Mouse (Mus musculus): Measurements from ENCODE around the gene Trim34b. TPM values are rescaled to one million over a fixed set of nuclear protein-coding genes. Genes with fewer than 3 reads are reported as not detected.
"Not testable (repeated sequence)": the region's sequence is repeated elsewhere in the genome, so short reads cannot be mapped to it uniquely, and the experiment has no call there.

Gene Trim34b
- polyA plus RNA-seq (2016; fragmentation: Nextera tagmentation; extraction: Ambion mirVana), result not detected in 2 replicates

- H3K36me3 ChIP-seq; H3K4me3 ChIP-seq; H3K27ac ChIP-seq; DNase-seq (ENCODE audit: low spot score); H3K27me3 ChIP-seq (ENCODE audit: low read depth, poor library complexity, severe bottlenecking); H3K4me1 ChIP-seq; H3K9me3 ChIP-seq (replicated peaks): not testable (repeated sequence)
- WGBS, result 97% methylated on average over 2 of the region's 2 CpGs
Measured at GRCm38 (mm10) chr7:104329171-104329570, at the start of gene Trim34b. Gene Trim34b, plus strand, starts transcription at chr7:104329471.

GRCm38 (mm10) chr7:104287576-104288443, 41.5 kb upstream of the Trim34b start, which contains the start of gene Trim5:
Gene Trim5, minus strand, starts transcription at chr7:104288094.
- not testable (repeated sequence) for H3K27ac ChIP-seq; H3K27me3 ChIP-seq (ENCODE audit: low read depth, poor library complexity, severe bottlenecking); H3K36me3 ChIP-seq; H3K9me3 ChIP-seq (replicated peaks); DNase-seq (ENCODE audit: low spot score); H3K4me3 ChIP-seq; H3K4me1 ChIP-seq
- 43% methylated on average over 14 of the region's 14 CpGs for WGBS

DNA sequence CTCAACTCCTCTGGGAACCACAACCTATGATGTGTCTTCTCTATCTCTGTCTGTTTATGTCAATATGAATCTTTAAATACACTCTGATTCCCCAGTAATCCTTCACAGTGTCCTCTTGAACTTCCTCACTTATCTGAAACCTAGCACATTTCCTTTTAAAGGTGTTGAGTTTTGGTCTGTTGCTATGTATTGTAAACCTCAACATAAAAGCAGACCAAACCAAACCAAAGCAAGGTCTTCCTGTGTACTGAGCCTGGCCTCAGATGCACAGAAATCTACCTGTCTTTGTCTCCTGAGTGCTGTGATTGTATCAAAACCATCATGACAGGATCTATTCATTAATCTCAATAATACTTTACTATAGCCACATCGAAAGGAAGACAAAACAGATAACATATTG, 38.6 kb upstream of the Trim34b start:
- 98% methylated on average over 1 of the region's 1 CpGs for whole genome bisulfite sequencing

DNA sequence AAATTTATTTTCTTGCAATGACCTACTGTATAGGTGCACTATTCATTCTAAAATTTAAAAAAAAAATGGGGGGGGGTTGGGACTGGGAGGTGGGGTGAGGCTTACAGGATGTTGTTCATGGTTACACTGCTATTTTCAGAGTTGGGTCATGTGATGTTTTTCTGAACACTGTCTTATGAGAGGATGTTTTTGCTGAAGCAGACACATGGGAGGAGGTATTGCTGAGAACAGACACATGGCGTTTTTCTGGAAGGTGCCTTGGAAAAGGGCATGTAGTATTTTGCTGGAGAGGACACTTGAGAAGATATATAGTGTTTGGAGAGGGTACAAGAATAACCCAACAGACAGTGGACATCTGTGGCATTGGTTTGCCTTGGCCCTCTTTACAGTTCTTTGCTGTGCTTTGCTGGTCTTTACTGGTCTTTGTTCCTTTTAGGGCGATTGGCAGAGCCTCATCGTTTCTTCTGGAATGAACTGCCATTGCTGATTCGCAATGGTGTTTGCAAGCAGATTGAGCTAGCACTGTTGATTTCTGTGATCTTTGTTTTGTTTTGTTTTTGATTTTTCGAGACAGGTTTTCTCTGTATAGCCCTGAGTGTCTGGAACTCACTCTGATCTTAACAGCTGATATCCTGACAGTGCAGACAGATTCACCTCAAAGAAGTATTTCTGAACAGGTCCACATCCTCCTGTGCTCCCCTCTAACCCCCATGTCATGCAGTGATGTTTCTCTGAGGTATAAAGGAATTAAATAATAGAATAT, 37.5 kb upstream of the Trim34b start:
- no peaks in the 10 kb centered on the region for H3K36me3 ChIP-seq
- no peak for DNase-seq (ENCODE audit: low spot score)
- no peaks in the 10 kb centered on the region for H3K27me3 ChIP-seq (ENCODE audit: low read depth, poor library complexity, severe bottlenecking)
- no peak overlapping the region for H3K27ac ChIP-seq
- WGBS, result 86% methylated on average over 5 of the region's 5 CpGs
- H3K4me1 ChIP-seq, result no peaks in the 10 kb centered on the region
- H3K9me3 ChIP-seq (replicated peaks), result no peaks in the 10 kb centered on the region
- H3K4me3 ChIP-seq, result no peak overlapping the region

More for the DNA sequence above, 38.6 kb upstream of the Trim34b start:
- H3K4me1 ChIP-seq, result no peaks in the 10 kb centered on the region
- H3K27ac ChIP-seq, result no peak overlapping the region
- no peak for DNase-seq (ENCODE audit: low spot score)
- H3K27me3 ChIP-seq (ENCODE audit: low read depth, poor library complexity, severe bottlenecking), result no peaks in the 10 kb centered on the region
- H3K9me3 ChIP-seq (replicated peaks), result no peaks in the 10 kb centered on the region
- H3K4me3 ChIP-seq, result no peak overlapping the region
- H3K36me3 ChIP-seq, result no peaks in the 10 kb centered on the region

GRCm38 (mm10) chr7:104314796-104315353, 14.4 kb upstream of the Trim34b start:
- Histone ChIP-seq H3K4me3 (peak overlapping the region; percentile 38), H3K36me3 (no peaks in the 10 kb centered on the region), H3K4me1 (no peaks in the 10 kb centered on the region), H3K27ac (no peak overlapping the region), H3K9me3 (replicated peaks) (no peaks in the 10 kb centered on the region), H3K27me3 (ENCODE audit: low read depth, poor library complexity, severe bottlenecking) (no peaks in the 10 kb centered on the region)
- 15% methylated on average over 15 of the region's 15 CpGs for WGBS
- DNase-seq (ENCODE audit: low spot score), result no peak

GRCm38 (mm10) chr7:104315369-104316080, 13.7 kb upstream of the Trim34b start, which contains the start of gene Trim12a:
Gene Trim12a, minus strand, starts transcription at chr7:104315466.
- not testable (repeated sequence) for H3K27me3 ChIP-seq (ENCODE audit: low read depth, poor library complexity, severe bottlenecking); H3K4me1 ChIP-seq; H3K27ac ChIP-seq; DNase-seq (ENCODE audit: low spot score); H3K9me3 ChIP-seq (replicated peaks); H3K36me3 ChIP-seq
- WGBS, result 34% methylated on average over 4 of the region's 4 CpGs
- peak within 1 kb of the TSS; percentile 38 for H3K4me3 ChIP-seq

GRCm38 (mm10) chr7:104322028-104322427, 7.2 kb upstream of the Trim34b start:
- Histone ChIP-seq H3K4me3 (no peak overlapping the region), H3K27me3 (ENCODE audit: low read depth, poor library complexity, severe bottlenecking) (no peaks in the 10 kb centered on the region), H3K27ac (no peak overlapping the region), H3K36me3 (no peaks in the 10 kb centered on the region), H3K4me1 (no peaks in the 10 kb centered on the region), H3K9me3 (replicated peaks) (no peaks in the 10 kb centered on the region)
- 91% methylated on average over 9 of the region's 9 CpGs for WGBS
- DNase-seq (ENCODE audit: low spot score), result no peak

DNA sequence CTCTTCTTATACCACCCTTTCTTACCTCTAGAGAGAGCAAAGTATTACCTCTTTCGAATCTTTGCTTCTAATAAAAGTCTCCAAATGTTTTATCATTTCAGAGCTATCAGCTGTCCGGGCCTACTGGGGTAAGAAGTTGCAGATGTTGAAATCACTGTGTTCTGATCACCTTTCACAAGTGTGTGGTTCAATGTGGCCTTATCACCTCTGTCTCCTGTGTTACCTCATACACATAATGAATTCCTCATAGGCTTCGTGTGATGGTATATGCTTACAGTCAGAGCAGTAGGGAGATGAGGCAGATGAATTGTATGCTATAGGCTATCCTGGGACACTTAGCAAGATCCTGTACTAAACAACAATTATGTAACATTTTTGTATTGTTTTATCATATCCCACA, 6.3 kb downstream of the Trim34b start:
- not testable (repeated sequence) for H3K4me1 ChIP-seq; H3K9me3 ChIP-seq (replicated peaks); H3K4me3 ChIP-seq; H3K27me3 ChIP-seq (ENCODE audit: low read depth, poor library complexity, severe bottlenecking); H3K36me3 ChIP-seq; DNase-seq (ENCODE audit: low spot score); H3K27ac ChIP-seq
- WGBS, result 86% methylated on average over 3 of the region's 3 CpGs

- H3K9me3 ChIP-seq (replicated peaks); H3K4me3 ChIP-seq; H3K4me1 ChIP-seq; H3K27ac ChIP-seq; H3K36me3 ChIP-seq; H3K27me3 ChIP-seq (ENCODE audit: low read depth, poor library complexity, severe bottlenecking); DNase-seq (ENCODE audit: low spot score): not testable (repeated sequence)
- 94% methylated on average over 4 of the region's 4 CpGs for WGBS
Measured at GRCm38 (mm10) chr7:104340744-104341143, 11.5 kb downstream of the Trim34b start.

GRCm38 (mm10) chr7:104348043-104348442, 18.8 kb downstream of the Trim34b start:
- not testable (repeated sequence) for H3K27me3 ChIP-seq (ENCODE audit: low read depth, poor library complexity, severe bottlenecking); H3K36me3 ChIP-seq; H3K4me1 ChIP-seq; H3K9me3 ChIP-seq (replicated peaks); DNase-seq (ENCODE audit: low spot score); H3K27ac ChIP-seq; H3K4me3 ChIP-seq
- WGBS, result 98% methylated on average over 4 of the region's 4 CpGs

DNA sequence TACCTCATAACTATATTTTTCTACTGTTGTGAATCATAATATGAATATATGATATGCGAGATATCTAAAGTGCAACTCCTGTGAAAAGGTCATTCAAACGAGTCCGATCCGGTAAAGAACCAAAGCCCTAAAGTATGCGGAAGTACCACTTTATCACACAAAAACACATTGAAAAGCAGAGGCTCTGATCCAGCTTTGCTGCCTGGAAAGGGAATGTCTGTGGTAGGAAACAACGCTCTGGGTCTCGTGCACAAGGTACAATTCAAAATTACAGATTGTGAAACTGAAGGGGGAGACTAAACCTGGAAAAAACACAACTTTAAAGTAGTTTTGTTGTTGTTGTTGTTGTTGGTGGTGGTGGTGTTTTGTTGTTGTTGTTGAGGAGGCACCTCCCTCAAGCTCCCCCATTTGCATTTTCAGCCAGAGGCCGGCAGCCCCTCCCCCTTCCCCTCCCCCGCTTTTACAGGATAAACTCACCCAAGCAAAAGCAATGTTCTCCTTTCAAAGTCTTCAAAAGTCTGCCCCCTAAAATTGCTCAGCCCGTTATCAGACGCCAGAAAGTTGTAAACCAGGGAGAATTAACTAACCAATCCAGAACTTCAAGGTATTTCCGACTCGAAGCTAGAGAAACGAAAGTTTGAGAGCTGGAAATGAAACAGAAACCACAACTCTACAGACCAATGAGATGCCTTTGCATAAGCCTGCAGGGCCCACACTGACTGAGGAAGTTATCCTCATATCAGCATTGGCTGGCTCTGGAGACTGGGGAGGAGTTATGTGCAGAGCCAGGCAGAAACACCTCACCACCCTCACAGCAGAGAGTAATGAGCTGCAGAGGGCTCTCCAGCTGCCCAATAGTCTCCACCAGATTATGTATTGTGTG, 23.7 kb downstream of the Trim34b start, which contains the start of gene Trim12c:
Trim12c (minus strand) TSS at position 646 of the 883 bp plus-strand sequence.
- Histone ChIP-seq H3K27me3 (ENCODE audit: low read depth, poor library complexity, severe bottlenecking) (no peaks in the 10 kb centered on the region), H3K4me1 (no peaks in the 10 kb centered on the region), H3K36me3 (no peaks in the 10 kb centered on the region), H3K9me3 (replicated peaks) (no peaks in the 10 kb centered on the region), H3K27ac (peak within 1 kb of the TSS; percentile 62), H3K4me3 (peak within 1 kb of the TSS; percentile 46)
- WGBS, result 6% methylated on average over 14 of the region's 14 CpGs
- DNase-seq (ENCODE audit: low spot score), result peak; percentile 71

DNA sequence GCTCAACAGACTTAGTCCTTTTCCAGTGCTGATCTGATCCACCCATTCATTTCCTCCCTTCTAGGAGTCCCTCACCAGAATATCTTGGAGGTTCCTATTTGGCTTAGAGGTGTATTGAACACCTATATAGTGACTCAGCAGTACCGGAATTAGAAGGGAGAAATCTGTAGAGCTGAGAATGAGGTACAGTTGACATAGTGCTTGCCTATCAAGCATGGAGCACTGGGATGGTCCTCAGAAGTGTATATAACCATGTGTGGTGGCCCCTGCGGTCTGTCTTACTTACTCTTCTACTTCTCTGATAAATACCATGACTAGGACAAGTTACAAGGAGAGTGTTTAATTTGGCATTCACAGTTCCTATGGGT, 24.3 kb downstream of the Trim34b start:
- H3K9me3 ChIP-seq (replicated peaks), result no peaks in the 10 kb centered on the region
- WGBS, result 61% methylated on average over 2 of the region's 2 CpGs
- no peaks in the 10 kb centered on the region for H3K27me3 ChIP-seq (ENCODE audit: low read depth, poor library complexity, severe bottlenecking)
- H3K27ac ChIP-seq, result peak overlapping the region; percentile 30; the same call in 1 of the 2 replicates
- no peak for DNase-seq (ENCODE audit: low spot score)
- no peaks in the 10 kb centered on the region for H3K36me3 ChIP-seq
- no peak overlapping the region; the same call in 1 of the 2 replicates for H3K4me3 ChIP-seq
- no peaks in the 10 kb centered on the region for H3K4me1 ChIP-seq

Measured in limb, embryonic 10.5 days (tissue).